Mouse (Mus musculus): ENCODE measurements around the gene Apoh.
A peak's percentile ranks its signal among the peaks of the same experiment; 100 is the strongest.

Gene Apoh

DNA sequence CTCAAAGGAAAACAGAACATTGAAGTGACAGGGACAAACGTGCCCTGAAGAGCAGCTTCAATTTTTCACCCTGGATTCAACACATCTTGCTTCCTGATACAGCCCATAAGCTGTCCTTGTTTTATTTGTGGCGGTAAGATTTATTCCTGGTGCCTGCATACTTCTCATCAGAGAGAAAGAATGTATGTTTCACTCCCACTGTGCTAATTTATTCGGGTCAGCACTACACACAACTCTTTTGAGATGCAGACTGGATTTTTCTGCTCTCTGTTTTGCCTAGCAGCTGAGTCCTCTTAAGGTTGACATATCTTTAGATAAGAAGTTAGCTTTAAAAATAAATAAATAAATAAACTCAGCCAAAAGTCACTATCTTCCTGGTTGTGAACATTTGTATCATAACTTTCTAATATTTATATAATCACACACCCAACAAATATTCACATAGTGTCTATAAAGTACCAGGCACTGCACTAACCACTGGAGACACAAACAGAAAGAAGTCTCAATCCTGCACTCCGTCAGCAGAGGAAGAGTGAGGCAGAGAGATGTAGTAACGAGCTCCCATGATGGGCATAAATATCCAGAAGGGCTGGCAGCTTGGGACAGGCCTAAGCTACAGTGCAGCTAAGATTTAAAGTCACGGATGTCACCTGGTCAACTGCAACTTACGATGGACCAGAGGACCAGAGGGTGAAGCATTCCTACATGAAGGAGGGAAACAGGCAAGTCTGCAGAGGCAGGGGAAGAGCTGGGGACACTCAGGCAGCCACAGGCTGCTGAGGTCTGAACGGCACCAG, 9.4 kb upstream of the Apoh start:
- no peak for DNase-seq (ENCODE audit: low read depth, low spot score)

DNA sequence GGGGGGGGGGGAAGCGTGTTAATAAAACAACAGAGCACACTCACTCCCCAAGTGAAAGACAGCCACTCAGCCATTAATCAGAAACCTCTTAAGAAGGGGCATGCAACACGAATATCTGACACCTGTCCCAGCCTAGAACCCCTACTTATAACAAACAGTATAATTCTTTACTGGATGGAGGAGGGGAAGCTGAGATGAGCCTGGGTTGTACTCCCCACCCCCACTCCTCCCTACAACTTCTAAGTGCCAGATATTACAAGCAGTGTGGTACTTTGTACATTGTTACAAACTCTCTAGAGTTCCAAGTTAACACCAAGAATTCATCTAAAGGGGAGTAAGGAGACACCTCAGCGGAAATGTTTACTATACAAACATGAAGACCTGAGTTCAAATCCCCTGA, 8.5 kb upstream of the Apoh start:
- DNase-seq (ENCODE audit: low read depth, low spot score) = no peak

DNA sequence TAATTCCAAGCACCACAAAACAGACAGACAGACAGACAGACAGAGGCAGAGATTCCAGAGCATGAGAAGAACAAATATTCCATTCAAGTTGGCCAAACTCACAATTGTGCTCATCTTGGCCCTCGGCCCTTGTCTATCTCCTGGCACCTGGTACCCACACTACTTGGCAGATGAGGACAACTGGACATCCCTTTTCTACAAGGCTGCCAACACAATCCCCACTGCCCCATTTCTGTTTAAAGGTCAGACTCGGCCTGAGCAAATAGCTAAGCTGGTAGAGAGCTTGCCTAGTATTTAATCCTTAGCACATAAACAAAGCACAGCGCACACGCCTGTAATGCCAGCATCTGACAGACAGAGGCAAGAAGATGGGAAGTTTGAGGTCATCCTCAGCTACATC, 7.6 kb upstream of the Apoh start:
- DNase-seq (ENCODE audit: low read depth, low spot score) = no peak

DNA sequence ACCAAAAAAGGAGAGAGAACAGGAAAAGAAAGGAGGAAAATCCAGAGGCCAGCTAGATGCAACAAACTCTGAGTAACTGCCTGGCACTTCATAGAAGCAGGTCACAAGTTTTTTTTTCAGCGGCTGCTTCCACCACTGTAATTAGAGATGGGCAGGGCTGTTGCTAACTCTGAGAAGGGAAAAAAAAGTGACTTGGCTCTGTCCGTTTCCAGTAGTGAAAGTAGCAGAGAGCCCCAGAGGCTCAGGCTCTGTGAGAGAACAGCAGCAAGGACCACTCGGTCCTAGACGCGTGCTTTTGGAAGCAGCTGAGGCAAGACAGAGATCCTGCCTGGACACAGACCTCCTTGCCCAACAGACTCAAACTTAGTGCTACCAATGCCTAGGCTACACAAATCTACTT, 6.7 kb upstream of the Apoh start:
- no peak for DNase-seq (ENCODE audit: low read depth, low spot score)

DNA sequence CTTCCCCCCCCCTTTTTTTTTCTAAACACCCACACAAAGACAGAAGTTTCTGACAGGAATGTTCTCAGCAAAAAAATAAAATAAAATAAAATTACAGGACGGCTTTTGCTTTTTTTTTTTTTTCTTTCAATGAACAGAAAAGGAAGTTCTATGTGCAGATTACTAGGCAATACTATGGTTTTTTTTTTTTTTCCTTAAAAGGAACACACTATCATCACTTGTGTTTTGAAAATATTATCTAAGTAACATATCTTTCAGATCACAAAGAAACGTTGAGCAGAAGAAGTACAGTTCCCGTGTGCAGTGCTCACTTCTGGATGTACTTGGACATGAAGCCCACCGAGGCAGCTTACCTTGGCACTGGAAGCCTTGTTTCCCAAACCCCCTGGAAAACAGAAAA, 2.9 kb upstream of the Apoh start:
- no peak for DNase-seq (ENCODE audit: low read depth, low spot score)

DNA sequence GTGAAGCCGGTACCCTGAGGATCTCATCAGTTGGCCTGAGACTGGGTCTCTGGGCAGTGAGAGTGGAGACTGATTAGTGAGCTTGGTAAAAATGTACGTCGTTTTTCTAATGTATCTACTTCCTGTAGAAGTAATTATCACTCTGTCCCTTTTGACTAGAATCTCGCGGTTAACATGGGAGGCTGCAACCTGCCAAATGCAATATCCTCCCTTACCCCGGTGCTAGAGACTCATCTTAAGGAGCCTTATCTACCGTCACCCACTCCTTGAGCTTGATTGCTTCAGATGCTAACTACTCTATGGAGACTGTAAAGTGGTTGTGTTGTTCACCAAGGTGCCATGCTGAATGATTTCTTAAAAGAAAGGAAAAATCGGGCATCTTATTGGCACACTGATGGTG, 1.4 kb upstream of the Apoh start:
- no peak for DNase-seq (ENCODE audit: low read depth, low spot score)

DNA sequence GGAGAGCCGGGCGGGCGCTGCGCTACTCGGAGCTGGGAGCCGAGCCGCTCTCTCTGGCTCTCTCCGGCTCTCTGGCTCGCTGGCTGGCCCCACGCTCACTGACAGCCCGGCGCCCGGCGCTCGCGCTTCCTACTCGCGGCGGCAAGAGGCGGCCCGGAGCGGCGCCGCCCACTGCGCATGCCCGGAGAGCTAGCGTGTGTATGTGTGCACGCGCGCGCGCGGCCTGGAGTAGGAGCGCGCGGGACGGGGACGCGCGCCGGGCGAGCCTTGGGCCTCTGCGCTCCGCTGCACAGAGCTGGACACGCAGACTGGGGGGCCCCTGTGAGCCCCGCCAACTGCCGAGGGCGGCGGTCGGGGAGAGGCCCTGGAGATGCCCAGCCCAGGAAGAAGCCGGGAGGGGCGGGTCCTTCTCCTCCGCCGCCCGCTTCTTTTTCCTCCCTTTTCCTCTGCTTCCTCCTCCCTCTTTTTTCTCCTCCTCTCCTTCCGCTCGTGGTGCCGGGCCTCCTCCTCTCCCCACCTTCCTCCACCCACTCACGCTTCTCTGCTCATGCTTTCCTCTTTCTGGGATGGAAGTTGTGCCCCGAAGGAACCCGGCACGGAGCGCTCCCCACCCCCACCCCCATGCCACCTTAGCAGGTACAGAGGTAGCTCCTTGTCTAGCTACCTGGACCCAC, 772 bp downstream of the Apoh start, which contains the start of gene Prkca:
Prkca (minus strand) TSS at position 140 of the 674 bp plus-strand sequence.
- DNase-seq (ENCODE audit: low read depth, low spot score) = peak; percentile 83

DNA sequence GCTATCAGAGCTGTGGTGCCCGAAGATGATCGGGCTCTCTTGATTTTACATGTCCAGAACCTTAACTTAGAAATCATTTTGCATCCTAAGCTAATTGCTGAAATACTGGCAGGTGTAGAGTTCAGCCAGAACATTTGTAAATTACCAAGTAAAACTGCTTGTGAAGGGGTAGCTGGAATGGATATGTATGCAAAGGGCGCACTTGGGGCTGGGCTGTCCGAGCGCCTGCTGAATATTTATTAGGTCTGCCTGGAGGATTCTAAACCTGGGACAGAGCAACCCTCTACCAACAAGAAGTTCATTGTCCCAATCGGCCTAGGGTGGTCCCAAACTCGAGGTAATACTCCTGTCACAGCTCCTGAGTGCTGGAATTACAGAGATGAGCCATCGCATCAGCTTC, 1.6 kb downstream of the Apoh start:
- DNase-seq (ENCODE audit: low read depth, low spot score) = no peak

DNA sequence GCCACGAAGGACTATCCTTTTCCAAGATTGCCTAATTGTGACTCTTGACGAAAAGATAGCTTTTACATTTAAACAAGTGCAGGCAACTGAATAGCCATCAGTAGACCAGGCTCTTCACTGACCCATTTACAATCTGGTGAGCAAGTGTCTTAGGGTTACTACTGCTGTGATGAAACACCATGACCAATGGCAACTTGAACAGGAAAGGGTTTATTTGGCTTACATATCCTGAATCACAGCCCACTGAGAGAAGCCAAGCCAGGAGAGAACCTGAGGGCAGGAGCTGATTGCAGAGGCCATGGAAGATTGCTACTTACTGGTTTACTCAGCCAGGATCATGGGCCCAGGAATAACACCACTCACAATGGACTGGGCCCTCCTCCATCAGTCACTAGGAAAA, 2.2 kb downstream of the Apoh start:
- DNase-seq (ENCODE audit: low read depth, low spot score) = no peak

DNA sequence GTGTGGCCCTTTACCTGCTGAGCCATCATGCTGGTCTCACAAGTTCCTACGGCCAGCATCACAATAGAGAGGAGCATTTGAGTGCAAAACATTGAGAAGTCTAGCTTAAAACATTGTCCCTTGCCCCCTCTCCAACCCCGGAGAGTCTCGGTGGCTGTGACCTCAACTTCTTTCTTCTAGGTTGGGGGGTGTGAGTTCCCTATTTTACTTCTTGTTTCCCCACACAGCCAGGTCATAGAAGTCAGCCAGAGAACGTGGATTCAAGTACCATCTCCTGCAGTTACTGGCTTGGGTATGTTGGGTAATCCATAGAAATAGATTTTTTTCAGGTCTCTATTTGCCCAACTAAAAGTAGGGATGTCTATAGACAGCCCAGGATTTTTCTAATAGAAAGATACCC, 7.6 kb downstream of the Apoh start:
- no peak for DNase-seq (ENCODE audit: low read depth, low spot score)

DNA sequence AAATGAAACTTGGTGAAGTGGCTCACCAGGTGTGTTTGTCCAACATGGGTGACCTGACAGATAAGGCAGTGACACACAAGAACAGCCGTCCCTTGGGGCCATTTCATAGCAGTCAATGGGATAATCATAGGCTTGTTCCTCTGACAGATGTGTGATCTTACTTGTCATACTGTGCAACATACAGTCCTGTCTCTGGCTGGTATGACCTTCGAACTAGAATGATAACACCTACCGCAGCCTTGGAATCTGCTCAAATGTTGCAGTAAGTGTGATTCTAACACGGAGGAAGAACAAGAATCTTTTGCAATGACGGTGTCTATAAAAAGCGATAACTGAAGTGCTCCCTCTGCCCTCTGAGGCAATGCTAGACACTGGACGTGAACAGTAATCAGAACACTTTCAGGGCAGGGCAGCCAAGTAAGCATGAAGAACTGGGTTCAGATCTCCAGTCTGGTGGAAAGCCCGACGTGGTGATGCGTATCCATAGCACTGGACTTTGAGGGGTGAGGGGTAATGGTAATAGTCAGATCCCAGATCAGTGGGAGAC, 9.8 kb downstream of the Apoh start:
- DNase-seq (ENCODE audit: low read depth, low spot score) = no peak

DNA sequence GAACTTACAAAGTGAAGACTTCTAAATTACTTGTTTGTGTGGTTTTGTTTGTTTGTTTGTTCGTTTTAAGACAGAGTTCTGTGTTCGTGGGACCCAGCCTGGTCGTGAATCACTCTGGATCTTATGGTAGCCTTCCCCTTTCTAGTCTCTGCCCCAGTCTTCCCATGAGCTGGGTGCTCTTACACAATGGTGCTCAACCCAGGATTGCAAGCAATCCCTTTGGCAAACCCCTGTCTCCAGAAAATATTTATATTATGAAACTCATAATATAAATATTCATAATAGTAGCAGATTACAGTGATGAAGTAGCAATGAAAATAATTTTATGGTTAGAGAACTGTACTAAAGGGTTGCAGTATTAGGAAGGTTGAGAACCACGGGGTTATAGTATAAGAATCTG, 12.9 kb downstream of the Apoh start:
- DNase-seq (ENCODE audit: low read depth, low spot score) = no peak

DNA sequence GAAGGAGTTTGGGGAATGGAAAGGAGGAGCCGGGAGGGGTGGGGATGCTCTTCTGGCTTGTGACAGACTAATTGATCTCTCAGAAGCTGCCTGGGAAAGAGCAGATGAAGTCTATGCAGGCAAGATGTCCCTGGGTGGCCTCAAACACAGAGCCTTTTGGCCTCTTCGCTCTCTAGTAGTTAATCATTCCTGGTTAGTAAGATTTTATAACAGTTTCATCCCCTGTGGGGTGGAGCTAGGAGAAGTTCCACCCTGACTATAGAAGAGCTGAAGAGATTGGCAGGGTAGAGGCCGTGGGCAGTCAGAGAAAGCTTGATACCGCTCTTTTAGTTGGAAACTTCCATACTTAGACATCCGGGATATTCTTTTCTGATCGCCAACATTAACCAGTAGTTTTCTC, 15.8 kb downstream of the Apoh start:
- DNase-seq (ENCODE audit: low read depth, low spot score) = no peak

DNA sequence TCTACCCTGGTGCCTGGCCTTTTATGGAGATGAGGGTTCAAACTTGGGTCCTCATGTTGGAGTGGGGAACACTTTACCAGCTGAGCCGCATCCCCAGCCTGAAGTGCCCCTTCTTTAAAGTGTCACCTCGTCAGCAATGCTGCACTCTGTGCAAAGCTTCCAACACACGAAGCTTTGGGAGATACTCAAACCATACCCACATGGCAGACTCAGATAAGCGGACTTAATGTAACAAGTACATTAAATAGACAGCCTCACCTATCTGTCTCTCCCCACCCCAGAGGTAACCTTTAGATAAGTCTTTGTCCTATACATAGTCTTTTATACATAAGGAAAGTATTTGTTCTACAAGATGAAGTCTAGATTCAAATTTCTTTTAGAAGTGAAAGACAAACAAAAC, 17.8 kb downstream of the Apoh start:
- DNase-seq (ENCODE audit: low read depth, low spot score) = no peak

DNA sequence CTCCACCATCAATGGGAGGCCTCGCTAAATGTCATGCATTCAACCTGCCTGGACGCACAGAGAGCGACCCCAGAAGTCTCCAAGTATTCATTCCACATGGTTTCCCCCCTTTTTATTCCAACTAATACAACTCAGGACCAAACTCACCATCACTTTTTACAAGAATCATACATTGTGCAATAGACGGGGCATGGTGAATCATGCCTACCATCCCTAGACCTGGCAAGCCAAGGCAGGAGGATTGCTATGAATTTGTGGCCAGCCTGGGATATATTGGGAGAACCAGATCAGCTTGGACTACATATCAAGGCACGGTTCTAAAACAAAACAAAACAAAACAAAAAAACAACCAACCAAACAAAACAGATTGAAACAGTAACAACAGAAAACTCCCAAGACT, 19.8 kb downstream of the Apoh start:
- no peak for DNase-seq (ENCODE audit: low read depth, low spot score)

DNA sequence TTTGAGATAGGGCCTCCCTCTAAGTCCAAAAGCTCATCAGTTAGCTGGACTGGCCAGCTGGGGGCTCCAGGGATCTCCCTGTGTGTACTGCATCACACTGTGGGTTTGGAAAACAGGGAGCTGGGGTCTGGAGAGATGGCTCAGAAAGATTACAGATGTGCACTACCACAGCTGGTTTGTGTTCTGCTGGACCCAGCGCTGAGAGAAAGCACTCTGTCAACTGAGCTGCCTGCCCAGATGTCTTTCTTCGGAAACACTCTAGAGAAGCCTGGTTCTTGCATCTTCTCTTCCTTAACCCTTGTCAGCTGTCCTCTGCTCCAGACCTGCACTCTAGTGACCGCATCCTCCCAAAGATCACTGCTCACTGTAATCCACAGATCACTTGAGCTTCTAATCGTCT, 20.8 kb downstream of the Apoh start:
- no peak for DNase-seq (ENCODE audit: low read depth, low spot score)

DNA sequence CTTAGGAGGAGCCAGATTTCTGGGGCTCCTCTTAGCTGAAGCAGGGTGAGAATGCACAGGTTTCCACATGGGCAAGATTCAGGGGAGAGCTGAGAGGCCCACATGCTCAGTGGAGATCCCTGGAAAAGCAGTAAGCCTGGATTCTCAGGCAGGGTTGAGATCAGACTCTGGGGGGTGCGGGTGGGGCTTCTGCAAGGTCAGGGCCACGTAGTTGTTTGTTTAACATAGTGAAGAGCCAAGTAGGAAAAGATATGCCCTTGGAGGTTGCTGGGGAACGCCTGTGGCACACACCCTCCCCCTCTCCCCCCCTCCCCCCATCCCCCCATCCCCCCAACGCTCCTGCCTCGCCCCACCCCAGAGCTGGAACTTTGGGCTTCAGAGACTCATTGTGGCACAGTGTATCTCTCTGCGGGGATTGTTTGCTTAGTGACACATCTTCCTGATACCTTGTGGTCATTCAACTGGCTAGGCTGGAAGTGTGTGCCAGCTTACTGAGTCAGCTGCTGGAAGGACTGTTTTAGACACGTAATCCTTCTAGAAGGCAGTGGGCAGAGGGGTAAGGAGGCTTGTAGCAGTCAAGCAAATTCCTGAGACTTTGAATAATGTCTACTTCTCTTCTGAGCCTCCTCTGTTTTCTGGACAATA, 21.9 kb downstream of the Apoh start:
- no peak for DNase-seq (ENCODE audit: low read depth, low spot score)

DNA sequence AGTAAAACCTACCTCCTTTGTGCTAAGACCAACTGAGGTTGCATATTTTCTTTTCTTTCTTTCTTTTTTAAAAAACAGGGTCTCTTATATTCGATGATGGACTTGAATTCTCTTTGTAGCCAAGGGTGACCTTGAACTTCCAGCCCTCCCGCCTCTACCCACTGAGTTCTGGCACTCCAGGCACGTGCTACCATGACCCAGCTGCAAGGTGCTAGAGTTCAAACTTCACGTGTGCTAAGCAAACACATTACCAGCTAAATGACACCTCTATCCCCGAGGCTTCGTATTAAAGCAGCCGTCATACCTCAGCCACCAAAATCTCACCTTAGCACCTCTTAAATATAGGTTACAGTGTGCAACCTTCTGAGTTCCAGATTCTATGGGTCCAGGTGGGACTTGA, 22.4 kb downstream of the Apoh start:
- DNase-seq (ENCODE audit: low read depth, low spot score) = no peak

DNA sequence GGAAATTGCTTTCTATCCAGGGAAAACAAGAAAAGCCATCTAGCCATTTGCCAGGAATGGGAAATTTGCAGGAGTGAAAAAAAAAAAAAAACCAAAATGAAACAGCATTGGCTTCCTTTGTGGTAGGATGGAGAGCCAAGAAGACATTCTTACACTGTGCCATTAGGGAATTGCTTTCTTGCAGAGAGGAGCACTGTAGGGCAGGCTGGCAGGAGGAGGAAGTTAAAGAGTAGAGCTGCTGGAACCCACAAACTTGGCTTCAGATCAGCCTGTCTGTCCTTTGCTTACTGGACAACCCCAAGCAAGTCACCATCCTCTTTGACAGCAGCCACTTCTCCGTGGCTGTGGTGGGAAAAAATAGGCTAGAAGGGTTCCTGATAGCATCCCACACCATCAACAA, 23.9 kb downstream of the Apoh start:
- DNase-seq (ENCODE audit: low read depth, low spot score) = no peak

DNA sequence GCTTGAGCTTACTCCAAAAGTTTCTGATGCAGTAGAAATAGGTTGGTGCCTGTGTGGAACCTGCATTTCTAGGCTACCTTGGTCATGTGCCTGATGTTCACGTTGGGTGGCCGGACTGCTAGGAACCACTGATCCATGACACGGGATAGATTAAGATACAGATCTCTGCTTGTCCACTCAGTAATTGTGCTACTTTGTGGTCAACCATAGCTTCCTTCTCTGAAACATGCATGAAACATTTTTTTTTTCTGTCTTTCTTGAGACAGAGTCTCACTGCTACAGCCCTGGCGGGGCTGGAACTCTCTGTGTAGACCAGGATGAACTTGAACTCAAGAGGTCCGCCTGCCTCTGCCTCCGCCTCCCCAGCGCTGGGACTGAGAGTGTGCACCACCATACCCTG, 33.7 kb downstream of the Apoh start:
- DNase-seq (ENCODE audit: low read depth, low spot score) = no peak

DNA sequence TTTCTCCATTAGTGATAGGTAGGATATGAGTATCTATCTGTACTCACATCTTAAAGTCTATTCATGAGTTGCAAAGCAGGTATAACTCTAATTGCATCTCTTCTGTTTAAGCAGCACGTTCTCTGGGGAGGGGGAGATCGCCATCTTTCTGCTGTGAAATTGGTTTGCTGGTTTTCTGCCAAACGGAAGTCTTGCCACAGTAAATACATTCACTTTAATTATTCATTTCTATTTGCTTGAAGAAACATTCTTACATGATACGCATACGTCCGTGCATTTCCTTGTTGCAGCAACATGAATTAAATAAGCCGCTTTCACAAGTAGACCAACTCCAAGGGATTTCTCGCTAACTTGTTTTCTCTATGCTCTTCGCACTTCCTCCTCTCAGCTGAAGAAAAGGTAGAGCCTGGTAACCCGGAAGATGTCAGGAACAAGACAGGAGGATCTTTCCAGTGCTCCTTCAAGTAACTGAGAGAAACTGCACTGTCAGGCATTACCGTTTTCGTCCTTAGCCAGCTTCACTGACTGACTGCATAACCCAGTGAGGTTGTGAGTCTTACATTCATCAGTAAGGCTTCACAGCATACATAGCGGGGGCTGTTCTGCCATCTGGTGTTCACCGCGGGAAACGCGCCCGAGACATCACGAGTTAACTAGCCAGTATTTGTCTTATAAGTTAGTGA, 34.7 kb downstream of the Apoh start:
- peak; percentile 54 for DNase-seq (ENCODE audit: low read depth, low spot score)

DNA sequence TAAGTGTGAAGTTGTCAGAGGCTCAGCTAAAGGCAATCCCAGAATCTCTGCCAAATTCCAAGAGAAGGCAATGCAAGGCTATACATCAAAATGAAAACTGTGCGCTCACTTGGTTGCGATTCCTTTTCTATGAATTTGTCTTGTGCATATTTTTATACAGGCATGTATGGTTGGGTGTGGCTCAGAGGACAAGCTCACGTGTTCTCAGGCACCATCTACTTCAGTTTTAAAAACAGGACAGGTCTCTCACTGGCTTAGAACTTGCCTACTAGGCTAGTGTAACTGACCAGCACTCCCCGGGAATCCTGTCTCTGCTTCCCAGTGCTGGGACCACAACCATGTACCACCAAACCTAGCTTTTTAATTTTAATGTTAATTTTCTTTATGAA, 35.2 kb downstream of the Apoh start:
- no peak for DNase-seq (ENCODE audit: low read depth, low spot score)

Measured in WW6 (cell line).